ENCODE assay signal across 8 mouse cellular contexts in the genomic region with DNA sequence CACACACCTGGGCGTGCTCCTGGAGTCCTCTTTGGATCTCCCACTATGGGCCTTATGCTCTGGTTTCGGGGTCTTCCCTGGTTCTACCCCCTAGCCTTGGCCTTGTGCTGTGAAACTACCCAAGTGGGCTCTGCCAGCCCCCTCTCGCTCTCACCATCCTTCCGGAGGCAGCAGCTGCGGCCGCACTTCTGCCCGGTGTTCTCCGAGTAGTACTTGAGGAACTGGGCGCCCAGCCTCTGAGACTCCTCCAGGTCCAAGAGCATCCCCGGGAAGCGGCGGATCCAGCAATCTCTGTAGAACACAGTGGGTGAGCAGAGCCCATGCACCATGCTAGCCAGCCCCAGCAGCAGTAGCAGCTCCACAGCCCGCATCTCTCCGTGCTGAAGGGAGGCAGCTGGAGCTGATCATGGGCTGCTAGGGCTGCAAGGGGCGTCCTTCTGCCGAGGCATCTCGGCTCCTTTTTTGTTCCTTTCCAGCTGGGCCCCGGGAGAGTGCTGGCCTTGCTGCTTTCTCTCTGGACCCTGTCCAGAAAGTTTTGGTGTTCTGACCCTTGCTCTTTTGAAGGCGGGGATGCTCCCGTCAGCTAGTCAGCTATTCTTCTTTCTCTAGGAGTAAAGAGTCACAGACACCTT. TPM values are rescaled to one million over a fixed set of nuclear protein-coding genes. Genes with fewer than 3 reads are reported as not detected.
DNase-seq lines count a peak whose midpoint lies in the region; ATAC-seq and TF ChIP-seq lines count a peak whose summit lies in the region.

Gene Mansc4 (minus strand): TSS at position 439 of the 632 bp plus-strand sequence.

- peak; percentile 88 for DNase-seq in lung, embryonic 14.5 days
- DNase-seq in lung, adult 2 months = no peak
- DNase-seq in heart, adult 9 months (ENCODE audit: low spot score in 2 of 2) = peak; percentile 31 to 46
- DNase-seq in kidney, adult 11 months = peak; percentile 75
- DNase-seq in lung, postnatal 25 days (ENCODE audit: low spot score) = peak; percentile 33
- DNase-seq in urinary bladder, postnatal 10 days (ENCODE audit: low spot score) = no peak

- H3K4me2 ChIP-seq in lung, embryonic 14.5 days = peak within 1 kb of the TSS; percentile 57
- peak within 1 kb of the TSS; percentile 40 for H3K4me2 ChIP-seq in stomach, embryonic 16.5 days (ENCODE audit: low read depth, low read length)

- H3K36me3 ChIP-seq in lung, embryonic 14.5 days (ENCODE audit: insufficient read depth) = no peaks in the 10 kb centered on the region
- H3K36me3 ChIP-seq in stomach, embryonic 16.5 days (ENCODE audit: control insufficient read depth, insufficient read depth, low read length) = no peaks in the 10 kb centered on the region

- peak within 1 kb of the TSS; percentile 77 for H3K27ac ChIP-seq in lung, embryonic 14.5 days (ENCODE audit: low read depth)
- peak within 1 kb of the TSS; percentile 18; the same call in 1 of the 2 replicates for H3K27ac ChIP-seq in stomach, embryonic 16.5 days (ENCODE audit: low read length)

- no peaks in the 10 kb centered on the region for H3K9me3 ChIP-seq in lung, embryonic 14.5 days (ENCODE audit: low read depth, low read length)
- no peaks in the 10 kb centered on the region for H3K9me3 ChIP-seq in stomach, embryonic 16.5 days (replicated peaks; ENCODE audit: control insufficient read depth, low read length)

- no peaks in the 10 kb centered on the region for H3K4me1 ChIP-seq in lung, embryonic 14.5 days (ENCODE audit: insufficient read depth)
- peaks cover 2% of the 10 kb centered on the region; the same call in 1 of the 2 replicates for H3K4me1 ChIP-seq in lung, adult 2 months (ENCODE audit: control insufficient read depth, insufficient read depth, low read length)
- 0 out of 2 replicates have a peak, but pooled peaks cover 5% of the 10 kb centered on the region for H3K4me1 ChIP-seq in stomach, embryonic 16.5 days (ENCODE audit: control insufficient read depth, insufficient read depth, low read length)

- no peak for TF ChIP-seq POLR2A in lung, adult 2 months (IDR thresholded peaks at IDR 0.05; ENCODE audit: borderline replicate concordance, extremely low read depth, low read depth, low read length)

- peak within 1 kb of the TSS; percentile 25 for H3K4me3 ChIP-seq in lung, embryonic 14.5 days (ENCODE audit: low read depth, low read length)
- no peak within 1 kb of the TSS for H3K4me3 ChIP-seq in lung, adult 2 months (replicated peaks; ENCODE audit: extremely low read depth, low read depth, low read length)
- H3K4me3 ChIP-seq in stomach, embryonic 16.5 days (replicated peaks; ENCODE audit: low read length) = peak within 1 kb of the TSS; percentile 28

- no peak for TF ChIP-seq CTCF in lung, embryonic 14.5 days (IDR thresholded peaks at IDR 0.05; ENCODE audit: low read depth)
- no peak for TF ChIP-seq CTCF in lung, adult 2 months (IDR thresholded peaks at IDR 0.05; ENCODE audit: insufficient read depth, low read length)

- H3K27me3 ChIP-seq in lung, embryonic 14.5 days (ENCODE audit: insufficient read depth, low read length) = no peaks in the 10 kb centered on the region
- H3K27me3 ChIP-seq in stomach, embryonic 16.5 days (ENCODE audit: control insufficient read depth, insufficient read depth, low read length) = no peaks in the 10 kb centered on the region

- WGBS in lung, embryonic 14.5 days = 3% methylated on average over 20 of the region's 20 CpGs
- WGBS in lung, adult 2 months = 13% methylated on average over 20 of the region's 20 CpGs
- 14% methylated on average over 20 of the region's 20 CpGs for WGBS in stomach, embryonic 16.5 days

- H3K9ac ChIP-seq in lung, embryonic 14.5 days = peak within 1 kb of the TSS; percentile 44
- H3K9ac ChIP-seq in stomach, embryonic 16.5 days (ENCODE audit: low read length) = peak within 1 kb of the TSS; percentile 51

- ATAC-seq in lung, embryonic 14.5 days (ENCODE audit: insufficient read depth) = peak; percentile 69
- ATAC-seq in stomach, embryonic 16.5 days (ENCODE audit: insufficient read depth, low FRiP score) = no peak
- ATAC-seq in erythroblast, adult 5-6 weeks (replicated peaks; ENCODE audit: low FRiP score, poor library complexity, severe bottlenecking) = no peak

RNA-seq across cellular contexts. Expression of gene Mansc4, which starts in this region (rescaled TPM):
- polyA plus RNA-seq in lung, embryonic 14.5 days (2014; fragmentation: Nextera tagmentation; extraction: Ambion mirVana) = 7.3 and 7.5 TPM in 2 replicates
- 0.20 and 0.65 TPM in 2 replicates for polyA plus RNA-seq in lung, adult 2 months (2012; rRNA removed)
- polyA plus RNA-seq in stomach, embryonic 16.5 days (2015; fragmentation: Nextera tagmentation; extraction: Ambion mirVana) = 2.6 and 4.1 TPM in 2 replicates
- total RNA-seq in erythroblast, adult 5-6 weeks (2015; ENCODE audit: low replicate concordance) = not detected in 2 replicates
- not detected in 2 replicates for total RNA-seq in erythroblast, adult 5-6 weeks (2017; ENCODE audit: low replicate concordance)

Comparison
In these comparisons a context has a peak if more than half of its experiments do, and no peak if none do; other contexts are left out.
1. DNase-seq: peak in lung, embryonic 14.5 days (single experiment), heart, adult 9 months (2 of 2), kidney, adult 11 months (single experiment) and lung, postnatal 25 days (single experiment); none in lung, adult 2 months (single experiment) and urinary bladder, postnatal 10 days (single experiment).